Mouse (Mus musculus) CH12.LX (cell line): Measurements from ENCODE around the gene Svep1. TPM values are rescaled to one million over a fixed set of nuclear protein-coding genes. Genes with fewer than 3 reads are reported as not detected.

Experiments
- DNase-seq: peaks from one replicate; pipeline ENCODE4 v3.0.0-alpha.2; 2013; ENCODE audit errors: extremely low read depth
- H3K27ac ChIP-seq: 2 replicates; pipeline ENCODE4 v1.5.1; 2012; ENCODE audit warnings: low read depth, mild to moderate bottlenecking, control low read depth, moderate library complexity; ENCODE audit not compliant: insufficient read depth
- H3K27me3 ChIP-seq: replicated peaks from 2 replicates; pipeline ENCODE3; 2012; ENCODE audit warnings: inconsistent platforms
- H3K36me3 ChIP-seq, 2 experiments: replicated peaks in 1 of 2; 2 replicates each; pipeline versions ENCODE3 to v1.6.1; 2012; ENCODE audit warnings: inconsistent platforms in 1 of 2, low read length in 1 of 2, mild to moderate bottlenecking in 1 of 2, mixed read lengths in 1 of 2, moderate library complexity in 1 of 2; ENCODE audit not compliant: control insufficient read depth in 1 of 2, insufficient read depth in 1 of 2
- H3K4me1 ChIP-seq, 2 experiments: 2 replicates each; pipeline ENCODE4 v1.6.1; 2012; ENCODE audit warnings: inconsistent platforms in 1 of 2, moderate library complexity in 1 of 2; ENCODE audit not compliant: insufficient read depth in 2 of 2, control insufficient read depth in 1 of 2
- H3K4me2 ChIP-seq: 2 replicates; pipeline ENCODE4 v1.6.1; 2012; ENCODE audit warnings: low read depth, mild to moderate bottlenecking, control low read depth; ENCODE audit not compliant: poor library complexity, insufficient read depth, severe bottlenecking
- H3K4me3 ChIP-seq, 3 experiments: fragments of 150-350 bp in 1 of 3; sonication (generic) in 1 of 3; replicated peaks in 1 of 3; 2 replicates each; pipeline versions ENCODE3 to v1.5.1; 2011 to 2012; ENCODE audit warnings: low read depth in 2 of 3, low read length in 2 of 3, mild to moderate bottlenecking in 2 of 3, moderate library complexity in 2 of 3, control low read depth in 1 of 3, improper control_type of control experiment in 1 of 3, inconsistent platforms in 1 of 3, mixed read lengths in 1 of 3; ENCODE audit not compliant: poor library complexity in 1 of 3
- H3K79me2 ChIP-seq: replicated peaks from 2 replicates; pipeline ENCODE4 v1.6.1; 2012; ENCODE audit warnings: mild to moderate bottlenecking, moderate library complexity; ENCODE audit not compliant: control insufficient read depth, poor library complexity, insufficient read depth, severe bottlenecking; ENCODE audit errors: extremely low read depth
- H3K9ac ChIP-seq: 2 replicates; pipeline ENCODE4 v1.6.1; 2012; ENCODE audit warnings: low read depth, mild to moderate bottlenecking, control low read depth, moderate library complexity; ENCODE audit not compliant: insufficient read depth
- H3K9me3 ChIP-seq: replicated peaks from 2 replicates; pipeline ENCODE3; 2012; ENCODE audit warnings: low read length, inconsistent platforms, mixed read lengths
- BHLHE40 ChIP-seq: IDR thresholded peaks from 2 replicates; pipeline ENCODE4 v1.6.1; 2011; ENCODE audit warnings: mild to moderate bottlenecking, low read depth, low read length, improper control_type of control experiment
- CHD2 ChIP-seq: IDR thresholded peaks from 2 replicates; pipeline ENCODE4 v1.6.1; 2011; ENCODE audit warnings: low read length, improper control_type of control experiment
- ELF1 ChIP-seq: IDR thresholded peaks from 2 replicates; pipeline ENCODE4 v1.6.1; 2014; ENCODE audit warnings: low read depth, mild to moderate bottlenecking, inconsistent platforms, low read length, improper control_type of control experiment
- GABPA ChIP-seq: IDR thresholded peaks from 2 replicates; pipeline ENCODE4 v1.6.1; 2012; ENCODE audit warnings: low read depth, low read length, improper control_type of control experiment, inconsistent platforms; ENCODE audit not compliant: insufficient replicate concordance
- JUND ChIP-seq: conservative IDR thresholded peaks from 2 replicates; pipeline ENCODE4 v1.6.1; 2011; ENCODE audit warnings: low read depth, low read length, improper control_type of control experiment
- MEF2A ChIP-seq: IDR thresholded peaks from 2 replicates; pipeline ENCODE4 v1.6.1; 2014; ENCODE audit warnings: low read depth, mild to moderate bottlenecking, inconsistent platforms, low read length, improper control_type of control experiment, borderline replicate concordance
- MYC ChIP-seq: IDR thresholded peaks from 2 replicates; pipeline ENCODE4 v1.6.1; 2011; ENCODE audit warnings: low read depth, mild to moderate bottlenecking, improper control_type of control experiment, low read length
- NELFE ChIP-seq: IDR thresholded peaks from 2 replicates; pipeline ENCODE4 v1.6.1; 2011; ENCODE audit warnings: low read depth, low read length, improper control_type of control experiment
- NRF1 ChIP-seq: IDR thresholded peaks from 2 replicates; pipeline ENCODE4 v1.6.1; 2014; ENCODE audit warnings: low read depth, mild to moderate bottlenecking, inconsistent platforms, low read length, improper control_type of control experiment, moderate library complexity
- POLR2A ChIP-seq: IDR thresholded peaks from 2 replicates; pipeline ENCODE4 v1.6.1; 2011; ENCODE audit warnings: low read depth, mild to moderate bottlenecking, improper control_type of control experiment, low read length
- POLR2AphosphoS2 ChIP-seq: IDR thresholded peaks from 2 replicates; pipeline ENCODE4 v1.6.1; 2011; ENCODE audit warnings: low read depth, low read length, improper control_type of control experiment
- RAD21 ChIP-seq: IDR thresholded peaks from 2 replicates; pipeline ENCODE4 v1.6.1; 2011; ENCODE audit warnings: low read depth, mild to moderate bottlenecking, low read length, improper control_type of control experiment, moderate library complexity
- SIN3A ChIP-seq: IDR thresholded peaks from 2 replicates; pipeline ENCODE4 v1.6.1; 2012; ENCODE audit warnings: low read length, improper control_type of control experiment, inconsistent platforms
- SMC3 ChIP-seq: IDR thresholded peaks from 2 replicates; pipeline ENCODE4 v1.6.1; 2011; ENCODE audit warnings: low read depth, low read length, improper control_type of control experiment
- TBP ChIP-seq: conservative IDR thresholded peaks from 2 replicates; pipeline ENCODE4 v1.6.1; 2011; ENCODE audit warnings: low read depth, low read length, improper control_type of control experiment
- TCF12 ChIP-seq: IDR thresholded peaks from 2 replicates; pipeline ENCODE4 v1.6.1; 2014; ENCODE audit warnings: low read depth, mild to moderate bottlenecking, inconsistent platforms, low read length, improper control_type of control experiment
- ZMIZ1 ChIP-seq: IDR thresholded peaks from 2 replicates; pipeline ENCODE4 v1.6.1; 2012; ENCODE audit warnings: low read depth, mild to moderate bottlenecking, inconsistent platforms, low read length, improper control_type of control experiment
- ZNF384 ChIP-seq: IDR thresholded peaks from 2 replicates; pipeline ENCODE4 v1.6.1; 2012; ENCODE audit warnings: low read depth, low read length, improper control_type of control experiment, inconsistent platforms
- dilution Hi-C: fragments of 300-500 bp; cut with MboI; formaldehyde crosslinking; loops from 2 replicates; pipeline ENCODE4 v1.14.3; 2020; ENCODE audit warnings: low sequenced_read_pairs; ENCODE audit not compliant: extremely low pct_unique_long_range_greater_than_20kb, extremely low pct_ligation_motif_present
- in situ Hi-C: fragments of 300-500 bp; cut with MboI; formaldehyde crosslinking; loops from 3 replicates; pipeline ENCODE4 v1.14.3; 2019; ENCODE audit warnings: low sequenced_read_pairs, low pct_ligation_motif_present, low pct_unique_long_range_greater_than_20kb, mixed read lengths
- polyA plus RNA-seq: library from polyadenylated mRNA; unstranded; fragments of >175 nt; gene quantifications from 2 replicates; pipeline ENCODE4 v1.2.1, GENCODE M21; 2012; ENCODE audit warnings: low read depth; ENCODE audit not compliant: insufficient read length
- total RNA-seq, 2 experiments: library from RNA; depleted of rRNA; stranded (reverse); fragments of 300-350 nt in 1 of 2; fragments of >200 nt in 1 of 2; gene quantifications; 2 replicates each; pipeline ENCODE4 v1.2.3; 2012 to 2014

The Svep1 gene
- total and polyA plus RNA-seq, 3 experiments = not detected

DNA sequence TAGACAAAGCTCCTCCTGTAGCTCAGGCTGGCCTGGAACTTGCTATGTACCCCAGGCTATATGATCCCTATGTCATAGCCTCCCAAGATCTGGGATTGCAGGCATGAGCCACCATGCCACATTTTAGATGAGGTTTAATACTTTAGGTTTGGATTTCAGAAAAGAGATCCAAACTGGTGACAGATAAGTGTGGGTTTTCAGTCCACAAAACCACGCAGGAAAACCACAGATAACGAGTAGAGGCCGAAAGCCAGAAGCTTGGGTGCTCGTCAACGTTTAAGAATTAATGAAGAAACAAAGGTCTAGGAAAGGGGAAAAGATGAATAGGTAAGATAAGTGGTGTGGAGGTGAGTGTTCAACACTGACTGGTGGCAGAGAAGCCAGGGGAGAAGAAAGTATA, 79.6 kb downstream of the Svep1 start:
- H3K4me3 ChIP-seq = no peak overlapping the region
- TF ChIP-seq POLR2A = no peak
- no peak for TF ChIP-seq MEF2A
- in situ Hi-C loops (no loop called here), dilution Hi-C loops (no loop called here)
- H3K4me1 ChIP-seq = no peaks in the 10 kb centered on the region
- no peak overlapping the region for H3K4me2 ChIP-seq
- no peak overlapping the region for H3K27ac ChIP-seq
- H3K27me3 ChIP-seq = no peaks in the 10 kb centered on the region
- no peaks in the 10 kb centered on the region for H3K36me3 ChIP-seq
- no peaks in the 10 kb centered on the region for H3K79me2 ChIP-seq
- no peak for DNase-seq
- no peak overlapping the region for H3K9ac ChIP-seq
- no peaks in the 10 kb centered on the region for H3K9me3 ChIP-seq

DNA sequence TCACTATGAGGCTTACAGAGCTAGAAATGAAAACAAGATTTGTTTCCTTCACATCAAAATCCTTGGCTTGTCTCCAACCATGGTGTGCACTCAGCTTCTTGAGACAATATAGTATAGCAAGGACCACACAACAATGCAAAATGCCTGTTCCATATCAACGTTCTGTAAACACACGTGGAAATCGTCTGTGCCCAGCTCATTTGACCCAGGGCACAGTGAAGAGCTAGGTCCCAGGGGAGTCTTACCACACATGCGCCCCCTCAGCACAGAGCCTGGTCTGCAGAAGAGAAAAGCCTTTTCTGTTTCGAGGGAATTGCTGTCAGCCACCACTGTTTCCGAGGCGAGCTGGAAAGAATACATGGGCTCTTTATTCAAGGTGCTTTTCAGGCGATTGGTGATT, 91.2 kb downstream of the Svep1 start:
- Histone ChIP-seq H3K9ac (no peak overlapping the region), H3K4me2 (no peak overlapping the region), H3K27ac (no peak overlapping the region), H3K79me2 (no peaks in the 10 kb centered on the region), H3K9me3 (no peaks in the 10 kb centered on the region), H3K4me1 (no peaks in the 10 kb centered on the region), H3K27me3 (no peaks in the 10 kb centered on the region), H3K36me3 (no peaks in the 10 kb centered on the region), H3K4me3 (no peak overlapping the region)
- no peak for DNase-seq
- dilution Hi-C loops = no loop called here
- TF ChIP-seq BHLHE40 (no peak), POLR2A (no peak), SIN3A (no peak), POLR2AphosphoS2 (no peak), MYC (no peak), CHD2 (no peak), RAD21 (no peak), NELFE (no peak), TCF12 (no peak), SMC3 (no peak), ZNF384 (no peak), TBP (no peak), ELF1 (no peak), ZMIZ1 (no peak), JUND (no peak)
- in situ Hi-C loops = no loop called here

DNA sequence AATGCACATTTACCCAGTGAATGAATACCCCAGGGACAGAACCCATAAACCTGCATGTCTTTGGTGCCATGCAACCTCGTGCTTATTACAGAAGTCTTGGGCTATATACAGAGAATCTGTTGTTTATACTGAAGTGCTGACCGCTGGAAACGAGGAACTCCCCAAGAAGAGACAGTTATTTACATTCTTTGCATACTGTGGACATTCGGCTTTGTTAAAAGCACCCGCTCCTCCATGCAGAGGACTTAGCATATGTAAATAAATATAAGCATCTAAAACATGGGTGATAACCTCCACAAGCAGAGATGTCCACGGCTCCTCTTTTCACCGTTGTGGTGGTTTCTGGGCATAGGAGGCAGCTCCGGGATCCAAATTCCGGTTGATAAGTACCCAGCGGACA, 95.7 kb downstream of the Svep1 start:
- DNase-seq = no peak
- Histone ChIP-seq H3K9ac (no peak overlapping the region), H3K9me3 (no peaks in the 10 kb centered on the region), H3K4me1 (no peaks in the 10 kb centered on the region), H3K27ac (no peak overlapping the region), H3K4me3 (no peak overlapping the region), H3K36me3 (no peaks in the 10 kb centered on the region), H3K27me3 (no peaks in the 10 kb centered on the region), H3K79me2 (no peaks in the 10 kb centered on the region), H3K4me2 (no peak overlapping the region)
- in situ Hi-C loops (no loop called here), dilution Hi-C loops (no loop called here)
- no peak for TF ChIP-seq NRF1
- TF ChIP-seq GABPA = no peak
- no peak for TF ChIP-seq MYC
- TF ChIP-seq ELF1 = no peak
- TF ChIP-seq POLR2A = no peak
